Mouse (Mus musculus): Measurements from ENCODE around the gene Gpbar1.

Gene Gpbar1

GRCm38 (mm10) chr1:74278538-74278937 lies at the start of gene Gpbar1:
Gene Gpbar1 (plus strand): TSS chr1:74278550.
- no peak for DNase-seq (ENCODE audit: low spot score)

GRCm38 (mm10) chr1:74229942-74230341 lies 48.4 kb upstream of the Gpbar1 start:
- DNase-seq (ENCODE audit: low spot score): no peak

- no peak for DNase-seq (ENCODE audit: low spot score)
Measured at GRCm38 (mm10) chr1:74230992-74231391, 47.4 kb upstream of the Gpbar1 start.

- DNase-seq (ENCODE audit: low spot score): peak; percentile 99
Measured at GRCm38 (mm10) chr1:74235938-74236589, 42.3 kb upstream of the Gpbar1 start, which contains the start of gene Arpc2. Gene Arpc2 (plus strand): TSS chr1:74236084.

GRCm38 (mm10) chr1:74236590-74237317 lies 41.6 kb upstream of the Gpbar1 start:
- DNase-seq (ENCODE audit: low spot score): peak; percentile 38

- DNase-seq (ENCODE audit: low spot score): no peak
Measured at GRCm38 (mm10) chr1:74237671-74238070, 40.7 kb upstream of the Gpbar1 start.

- DNase-seq (ENCODE audit: low spot score): no peak
Measured at GRCm38 (mm10) chr1:74238136-74238535, 40.2 kb upstream of the Gpbar1 start.

GRCm38 (mm10) chr1:74239162-74239561 lies 39.2 kb upstream of the Gpbar1 start:
- peak; percentile 30 for DNase-seq (ENCODE audit: low spot score)

- DNase-seq (ENCODE audit: low spot score): peak; percentile 11
Measured at GRCm38 (mm10) chr1:74239618-74240017, 38.7 kb upstream of the Gpbar1 start.

GRCm38 (mm10) chr1:74240311-74240710 lies 38.0 kb upstream of the Gpbar1 start:
- no peak for DNase-seq (ENCODE audit: low spot score)

- DNase-seq (ENCODE audit: low spot score): no peak
Measured at GRCm38 (mm10) chr1:74240832-74241231, 37.5 kb upstream of the Gpbar1 start.

GRCm38 (mm10) chr1:74245525-74245924 lies 32.8 kb upstream of the Gpbar1 start:
- DNase-seq (ENCODE audit: low spot score): no peak

GRCm38 (mm10) chr1:74248799-74249198 lies 29.6 kb upstream of the Gpbar1 start:
- DNase-seq (ENCODE audit: low spot score): peak; percentile 82

- DNase-seq (ENCODE audit: low spot score): no peak
Measured at GRCm38 (mm10) chr1:74249331-74249980, 28.9 kb upstream of the Gpbar1 start.

- no peak for DNase-seq (ENCODE audit: low spot score)
Measured at GRCm38 (mm10) chr1:74250096-74250495, 28.3 kb upstream of the Gpbar1 start.

- no peak for DNase-seq (ENCODE audit: low spot score)
Measured at GRCm38 (mm10) chr1:74255704-74256345, 22.5 kb upstream of the Gpbar1 start.

- no peak for DNase-seq (ENCODE audit: low spot score)
Measured at GRCm38 (mm10) chr1:74256782-74257181, 21.6 kb upstream of the Gpbar1 start.

- peak; percentile 74 for DNase-seq (ENCODE audit: low spot score)
Measured at GRCm38 (mm10) chr1:74262510-74262909, 15.8 kb upstream of the Gpbar1 start.

- DNase-seq (ENCODE audit: low spot score): no peak
Measured at GRCm38 (mm10) chr1:74268750-74269149, 9.6 kb upstream of the Gpbar1 start.

GRCm38 (mm10) chr1:74271659-74272058 lies 6.7 kb upstream of the Gpbar1 start:
- no peak for DNase-seq (ENCODE audit: low spot score)

- DNase-seq (ENCODE audit: low spot score): no peak
Measured at GRCm38 (mm10) chr1:74275015-74275414, 3.3 kb upstream of the Gpbar1 start.

- no peak for DNase-seq (ENCODE audit: low spot score)
Measured at GRCm38 (mm10) chr1:74277041-74277440, 1.3 kb upstream of the Gpbar1 start.

All from T-cell, adult 2 months (primary cell).